Mouse (Mus musculus) stomach, postnatal 0 days (tissue): Measurements from ENCODE around the gene Plekhg2. TPM values are rescaled to one million over a fixed set of nuclear protein-coding genes. Genes with fewer than 3 reads are reported as not detected.
A peak's percentile ranks its signal among the peaks of the same experiment; 100 is the strongest.

Experiments used
- ATAC-seq: fragments of 200-750 bp; cut with Nextera tagmentation; 2 replicates; pipeline ENCODE4 v1.8.0; 2017; ENCODE audit not compliant: low FRiP score, low TSS enrichment
- DNase-seq: peaks from one replicate; pipeline ENCODE4 v3.0.0-alpha.2; 2016; ENCODE audit warnings: low spot score
- H3K27ac ChIP-seq: fragments of 300-500 bp; sonication (generic); replicated peaks from 2 replicates; pipeline ENCODE4 v1.5.1; 2014; ENCODE audit warnings: mild to moderate bottlenecking, control low read depth
- H3K27me3 ChIP-seq: fragments of 300-500 bp; sonication (generic); 2 replicates; pipeline ENCODE4 v1.6.1; 2014; ENCODE audit warnings: low read length; ENCODE audit not compliant: control insufficient read depth, insufficient read depth
- H3K36me3 ChIP-seq: fragments of 300-500 bp; sonication (generic); 2 replicates; pipeline ENCODE4 v1.6.1; 2014; ENCODE audit warnings: low read length, mixed read lengths; ENCODE audit not compliant: control insufficient read depth, insufficient read depth
- H3K4me1 ChIP-seq: fragments of 300-500 bp; sonication (generic); replicated peaks from 2 replicates; pipeline ENCODE4 v1.6.1; 2014; ENCODE audit warnings: antibody characterized with exemption; ENCODE audit not compliant: control insufficient read depth, insufficient read depth
- H3K4me2 ChIP-seq: fragments of 300-500 bp; sonication (generic); replicated peaks from 2 replicates; pipeline ENCODE4 v1.6.1; 2014; ENCODE audit warnings: low read depth, mild to moderate bottlenecking, control low read depth, moderate library complexity
- H3K4me3 ChIP-seq: fragments of 300-500 bp; sonication (generic); 2 replicates; pipeline ENCODE4 v1.5.1; 2014; ENCODE audit warnings: low read depth, low read length, control low read depth
- H3K9ac ChIP-seq: fragments of 300-500 bp; sonication (generic); 2 replicates; pipeline ENCODE4 v1.6.1; 2014; ENCODE audit warnings: mild to moderate bottlenecking, low read length, control low read depth, mixed read lengths
- H3K9me3 ChIP-seq: fragments of 300-500 bp; sonication (generic); 2 replicates; pipeline ENCODE4 v1.6.1; 2016; ENCODE audit warnings: low read length; ENCODE audit not compliant: control insufficient read depth
- CTCF ChIP-seq: IDR thresholded peaks from 2 replicates; pipeline ENCODE4 v1.5.1; 2016; ENCODE audit warnings: antibody characterized with exemption, low read depth, mild to moderate bottlenecking, moderate library complexity
- EP300 ChIP-seq: optimal IDR thresholded peaks from 2 replicates; pipeline ENCODE3; 2016; ENCODE audit warnings: antibody characterized with exemption
- WGBS: fragments of 180-500 bp; shearing (Covaris S2); extraction: QIAGEN DNeasy Blood & Tissue Kit; methylation state at CpG from one replicate; pipeline ENCODE4 v1.1.7; 2014; 5-methylcytosine and 5-hydroxymethylcytosine counted together
- polyA plus RNA-seq: library from polyadenylated mRNA; unstranded; fragments of >200 nt; fragmentation: Nextera tagmentation; extraction: Ambion mirVana; gene quantifications from 2 replicates; pipeline ENCODE4 v1.2.1, GENCODE M21; 2015

Gene Plekhg2
- polyA plus RNA-seq, 1 experiment from 2014 or later = 13.4 TPM

GRCm38 (mm10) chr7:28382347-28382951 is 10.1 kb upstream of the Plekhg2 start:
- TF ChIP-seq EP300 (no peak), CTCF (no peak)
- Histone ChIP-seq H3K36me3 (peaks cover 7% of the 10 kb centered on the region; the same call in 1 of the 2 replicates), H3K9me3 (no peaks in the 10 kb centered on the region), H3K4me3 (no peak overlapping the region), H3K4me2 (peak overlapping the region; percentile 81), H3K27me3 (no peaks in the 10 kb centered on the region), H3K9ac (peak overlapping the region; percentile 48; the same call in 1 of the 2 replicates), H3K27ac (peak overlapping the region; percentile 100), H3K4me1 (peaks cover 14% of the 10 kb centered on the region; the same call in 1 of the 2 replicates)
- DNase-seq = peak; percentile 62
- ATAC-seq = no peak
- WGBS = 25% methylated on average over 10 of the region's 12 CpGs

GRCm38 (mm10) chr7:28381938-28382337 is 9.5 kb upstream of the Plekhg2 start:
- Histone ChIP-seq H3K9me3 (no peaks in the 10 kb centered on the region), H3K27ac (peak overlapping the region; percentile 100), H3K4me3 (peak overlapping the region; percentile 39), H3K9ac (peak overlapping the region; percentile 78), H3K4me2 (peak overlapping the region; percentile 81), H3K4me1 (peaks cover 14% of the 10 kb centered on the region; the same call in 1 of the 2 replicates), H3K27me3 (no peaks in the 10 kb centered on the region), H3K36me3 (peaks cover 7% of the 10 kb centered on the region; the same call in 1 of the 2 replicates)
- DNase-seq (peak; percentile 93), ATAC-seq (peak; percentile 53)
- 0% methylated on average over 20 of the region's 20 CpGs for WGBS
- TF ChIP-seq CTCF (no peak), EP300 (peak; percentile 89)

GRCm38 (mm10) chr7:28381017-28381790 is 8.8 kb upstream of the Plekhg2 start:
- WGBS = under 1% methylated on average over 30 of the region's 30 CpGs
- Histone ChIP-seq H3K4me1 (peaks cover 14% of the 10 kb centered on the region; the same call in 1 of the 2 replicates), H3K27ac (peak overlapping the region; percentile 100), H3K9me3 (no peaks in the 10 kb centered on the region), H3K9ac (peak overlapping the region; percentile 78), H3K27me3 (no peaks in the 10 kb centered on the region), H3K4me2 (peak overlapping the region; percentile 81), H3K36me3 (peaks cover 7% of the 10 kb centered on the region; the same call in 1 of the 2 replicates), H3K4me3 (peak overlapping the region; percentile 39)
- peak; percentile 97 for DNase-seq
- TF ChIP-seq EP300 = peak; percentile 52
- no peak for TF ChIP-seq CTCF
- peak; percentile 71 for ATAC-seq

- no peaks in the 10 kb centered on the region for H3K9me3 ChIP-seq
- peak within 1 kb of the TSS; percentile 100 for H3K27ac ChIP-seq
- DNase-seq (no peak), ATAC-seq (no peak)
- H3K4me2 ChIP-seq = peak within 1 kb of the TSS; percentile 95
- peaks cover 7% of the 10 kb centered on the region; the same call in 1 of the 2 replicates for H3K36me3 ChIP-seq
- no peaks in the 10 kb centered on the region for H3K27me3 ChIP-seq
- peak within 1 kb of the TSS; percentile 88 for H3K4me3 ChIP-seq
- 25% methylated on average over 17 of the region's 17 CpGs for WGBS
- H3K9ac ChIP-seq = peak within 1 kb of the TSS; percentile 98
- H3K4me1 ChIP-seq = peaks cover 14% of the 10 kb centered on the region; the same call in 1 of the 2 replicates
- no peak for TF ChIP-seq EP300
- no peak for TF ChIP-seq CTCF
Measured at GRCm38 (mm10) chr7:28380237-28381016, 8.0 kb upstream of the Plekhg2 start, which contains the start of gene Zfp36. Gene Zfp36 (minus strand): TSS chr7:28380253.

- H3K27me3 ChIP-seq = no peaks in the 10 kb centered on the region
- peak overlapping the region; percentile 95 for H3K4me2 ChIP-seq
- H3K27ac ChIP-seq = peak overlapping the region; percentile 100
- H3K4me1 ChIP-seq = peaks cover 14% of the 10 kb centered on the region; the same call in 1 of the 2 replicates
- H3K9me3 ChIP-seq = no peaks in the 10 kb centered on the region
- peak; percentile 41 for ATAC-seq
- peak overlapping the region; percentile 98 for H3K9ac ChIP-seq
- peak overlapping the region; percentile 88 for H3K4me3 ChIP-seq
- peaks cover 7% of the 10 kb centered on the region; the same call in 1 of the 2 replicates for H3K36me3 ChIP-seq
- peak; percentile 80 for TF ChIP-seq EP300
- no peak; the same call in 1 of the 2 replicates for TF ChIP-seq CTCF
- DNase-seq = peak; percentile 96
- WGBS = 1% methylated on average over 52 of the region's 53 CpGs
Measured at GRCm38 (mm10) chr7:28378769-28379651, 6.6 kb upstream of the Plekhg2 start.
